Mouse (Mus musculus): ENCODE data around the gene Wdr46.

GRCm38 (mm10) chr17:33916847-33917655 lies 23.4 kb upstream of the Wdr46 start:
- TF ChIP-seq GATA1 (IDR thresholded peaks at IDR 0.05; ENCODE audit: borderline replicate concordance, low read length) (no peak), FLI1 (IDR thresholded peaks at IDR 0.05; ENCODE audit: low read length) (no peak)
